Mouse (Mus musculus): Measurements from ENCODE around the gene Srd5a1.
"Not testable (repeated sequence)": the region's sequence is repeated elsewhere in the genome, so short reads cannot be mapped to it uniquely, and the experiment has no call there.

Gene Srd5a1

GRCm38 (mm10) chr13:69572594-69572993, 38.6 kb downstream of the Srd5a1 start:
- DNase-seq (ENCODE audit: low read depth) = no peak

- no peak for DNase-seq (ENCODE audit: low read depth)
These were observed 42.0 kb downstream of the Srd5a1 start for GRCm38 (mm10) chr13:69569201-69569600.

- DNase-seq (ENCODE audit: low read depth) = not testable (repeated sequence)
These were observed 45.8 kb downstream of the Srd5a1 start for GRCm38 (mm10) chr13:69565401-69565800.

- DNase-seq (ENCODE audit: low read depth) = no peak
These were observed 46.7 kb downstream of the Srd5a1 start for GRCm38 (mm10) chr13:69564573-69564972.

GRCm38 (mm10) chr13:69563905-69564304, 47.3 kb downstream of the Srd5a1 start:
- DNase-seq (ENCODE audit: low read depth) = no peak

- no peak for DNase-seq (ENCODE audit: low read depth)
These were observed 48.3 kb downstream of the Srd5a1 start for GRCm38 (mm10) chr13:69562654-69563574.

- DNase-seq (ENCODE audit: low read depth) = no peak
These were observed 49.2 kb downstream of the Srd5a1 start for GRCm38 (mm10) chr13:69562004-69562403.

GRCm38 (mm10) chr13:69559291-69559961, 51.8 kb downstream of the Srd5a1 start:
- no peak for DNase-seq (ENCODE audit: low read depth)

- DNase-seq (ENCODE audit: low read depth) = no peak
These were observed 53.1 kb downstream of the Srd5a1 start for GRCm38 (mm10) chr13:69558098-69558660.

GRCm38 (mm10) chr13:69556728-69557127, 54.5 kb downstream of the Srd5a1 start:
- DNase-seq (ENCODE audit: low read depth) = no peak

GRCm38 (mm10) chr13:69555957-69556482, 55.2 kb downstream of the Srd5a1 start:
- no peak for DNase-seq (ENCODE audit: low read depth)

GRCm38 (mm10) chr13:69555045-69555444, 56.2 kb downstream of the Srd5a1 start:
- DNase-seq (ENCODE audit: low read depth) = no peak

GRCm38 (mm10) chr13:69554255-69554654, 57.0 kb downstream of the Srd5a1 start:
- no peak for DNase-seq (ENCODE audit: low read depth)

GRCm38 (mm10) chr13:69553024-69553423, 58.2 kb downstream of the Srd5a1 start:
- DNase-seq (ENCODE audit: low read depth) = peak; percentile 28

GRCm38 (mm10) chr13:69550831-69551230, 60.4 kb downstream of the Srd5a1 start:
- DNase-seq (ENCODE audit: low read depth) = no peak

GRCm38 (mm10) chr13:69549980-69550379, 61.3 kb downstream of the Srd5a1 start:
- DNase-seq (ENCODE audit: low read depth) = no peak

- no peak for DNase-seq (ENCODE audit: low read depth)
These were observed 63.6 kb downstream of the Srd5a1 start for GRCm38 (mm10) chr13:69547488-69548180.

GRCm38 (mm10) chr13:69545019-69545418, 66.2 kb downstream of the Srd5a1 start:
- peak; percentile 34 for DNase-seq (ENCODE audit: low read depth)

GRCm38 (mm10) chr13:69543595-69543994, 67.6 kb downstream of the Srd5a1 start:
- no peak for DNase-seq (ENCODE audit: low read depth)

GRCm38 (mm10) chr13:69542571-69543352, 68.5 kb downstream of the Srd5a1 start:
- DNase-seq (ENCODE audit: low read depth) = no peak

- no peak for DNase-seq (ENCODE audit: low read depth)
These were observed 69.5 kb downstream of the Srd5a1 start for GRCm38 (mm10) chr13:69541776-69542175.

All from c-Kit-positive CD71-positive TER-119-negative erythroid progenitor cells, embryonic 14.5 days (primary cell).